Mouse (Mus musculus): Measurements from ENCODE around the gene Zfp282. TPM values are rescaled to one million over a fixed set of nuclear protein-coding genes. Genes with fewer than 3 reads are reported as not detected.

The Zfp282 gene
- polyA plus RNA-seq, 1 experiment from 2014 or later: 19.8 TPM

DNA sequence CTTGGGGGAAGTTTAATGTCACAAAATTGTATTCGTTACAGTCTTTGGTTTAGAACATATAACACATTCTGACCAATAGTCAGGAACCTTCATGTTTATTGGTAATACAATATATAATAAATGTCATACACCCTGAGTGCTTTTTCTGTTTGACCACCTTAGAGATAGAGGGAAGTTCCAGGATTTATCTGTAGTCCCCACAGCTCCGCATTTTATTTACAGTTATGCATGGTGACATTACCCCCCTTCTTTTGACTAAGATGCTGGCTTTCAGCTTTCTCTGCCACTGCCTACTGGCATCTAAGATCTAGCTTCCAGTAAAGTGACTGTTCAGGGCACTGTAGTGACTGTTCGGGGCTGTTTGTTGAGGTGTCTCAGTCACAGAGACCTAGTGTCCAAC, 77.4 kb downstream of the Zfp282 start:
- Histone ChIP-seq H3K27ac (no peak overlapping the region), H3K4me3 (peak overlapping the region; percentile 65; the same call in 1 of the 2 replicates)
- WGBS: 88% methylated on average over 3 of the region's 3 CpGs

DNA sequence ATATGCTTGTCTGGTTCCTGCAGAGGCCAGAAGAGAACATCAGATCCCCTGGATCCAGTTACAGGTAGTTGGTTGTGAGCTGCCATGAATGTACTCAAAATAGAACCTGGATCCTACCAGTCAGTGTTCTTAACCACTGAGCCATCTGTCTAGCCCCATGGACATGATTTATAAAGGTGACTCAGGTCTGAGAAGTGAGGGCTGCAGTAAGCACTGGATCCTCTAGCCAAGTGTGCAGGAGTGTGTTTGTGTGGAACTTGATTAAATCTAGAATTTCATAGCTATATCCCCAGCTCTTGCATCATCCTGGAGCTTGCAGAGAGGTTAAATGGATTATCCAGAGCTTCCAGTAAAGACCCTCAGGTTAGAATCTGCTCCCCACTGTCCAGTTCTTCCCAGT, 80.8 kb downstream of the Zfp282 start:
- Histone ChIP-seq H3K4me1 (replicated peaks) (peaks cover 11% of the 10 kb centered on the region), H3K36me3 (peaks cover 46% of the 10 kb centered on the region), H3K27me3 (ENCODE audit: insufficient read depth, poor library complexity, severe bottlenecking) (no peaks in the 10 kb centered on the region), H3K27ac (no peak overlapping the region), H3K4me3 (no peak overlapping the region), H3K9me3 (no peaks in the 10 kb centered on the region)
- no peak for DNase-seq (ENCODE audit: low spot score)

More for the DNA sequence above, 77.4 kb downstream of the Zfp282 start:
- peaks cover 8% of the 10 kb centered on the region; the same call in 1 of the 2 replicates for H3K27me3 ChIP-seq (ENCODE audit: insufficient read depth, poor library complexity, severe bottlenecking)
- H3K36me3 ChIP-seq: peaks cover 27% of the 10 kb centered on the region
- no peaks in the 10 kb centered on the region for H3K9me3 ChIP-seq
- DNase-seq (ENCODE audit: low spot score): no peak
- peaks cover 15% of the 10 kb centered on the region for H3K4me1 ChIP-seq (replicated peaks)

Other genes with a start within 250 kb of the Zfp282 start
- gene Pdia4, start 63.8 kb upstream of the Zfp282 start, polyA plus RNA-seq (2016; fragmentation: Nextera tagmentation; extraction: Ambion mirVana): 242 and 299 TPM in 2 replicates
- 7.0 TPM in 2 replicates for gene Zfp786, start 46.3 kb upstream of the Zfp282 start, polyA plus RNA-seq (2016; fragmentation: Nextera tagmentation; extraction: Ambion mirVana)
- 8.1 and 9.7 TPM in 2 replicates for gene Zfp398, start 41.5 kb upstream of the Zfp282 start, polyA plus RNA-seq (2016; fragmentation: Nextera tagmentation; extraction: Ambion mirVana)
- 17.4 and 21.4 TPM in 2 replicates for gene Zfp212, start 43.3 kb downstream of the Zfp282 start, polyA plus RNA-seq (2016; fragmentation: Nextera tagmentation; extraction: Ambion mirVana)
- 7.5 and 8.5 TPM in 2 replicates for gene Zfp956, start 76.2 kb downstream of the Zfp282 start, polyA plus RNA-seq (2016; fragmentation: Nextera tagmentation; extraction: Ambion mirVana)
- 13.0 and 13.5 TPM in 2 replicates for gene Zfp777, start 171.7 kb downstream of the Zfp282 start, polyA plus RNA-seq (2016; fragmentation: Nextera tagmentation; extraction: Ambion mirVana)
- gene Zfp746, start 209.4 kb downstream of the Zfp282 start, polyA plus RNA-seq (2016; fragmentation: Nextera tagmentation; extraction: Ambion mirVana): 20.9 and 24.5 TPM in 2 replicates

Data from hindbrain, embryonic 10.5 days (tissue).